Mouse (Mus musculus): ENCODE results near the gene Tsc22d3.
A peak's percentile ranks its signal among the peaks of the same experiment; 100 is the strongest.
"Not testable (repeated sequence)": the region's sequence is repeated elsewhere in the genome, so short reads cannot be mapped to it uniquely, and the experiment has no call there.

Tsc22d3 gene

DNA sequence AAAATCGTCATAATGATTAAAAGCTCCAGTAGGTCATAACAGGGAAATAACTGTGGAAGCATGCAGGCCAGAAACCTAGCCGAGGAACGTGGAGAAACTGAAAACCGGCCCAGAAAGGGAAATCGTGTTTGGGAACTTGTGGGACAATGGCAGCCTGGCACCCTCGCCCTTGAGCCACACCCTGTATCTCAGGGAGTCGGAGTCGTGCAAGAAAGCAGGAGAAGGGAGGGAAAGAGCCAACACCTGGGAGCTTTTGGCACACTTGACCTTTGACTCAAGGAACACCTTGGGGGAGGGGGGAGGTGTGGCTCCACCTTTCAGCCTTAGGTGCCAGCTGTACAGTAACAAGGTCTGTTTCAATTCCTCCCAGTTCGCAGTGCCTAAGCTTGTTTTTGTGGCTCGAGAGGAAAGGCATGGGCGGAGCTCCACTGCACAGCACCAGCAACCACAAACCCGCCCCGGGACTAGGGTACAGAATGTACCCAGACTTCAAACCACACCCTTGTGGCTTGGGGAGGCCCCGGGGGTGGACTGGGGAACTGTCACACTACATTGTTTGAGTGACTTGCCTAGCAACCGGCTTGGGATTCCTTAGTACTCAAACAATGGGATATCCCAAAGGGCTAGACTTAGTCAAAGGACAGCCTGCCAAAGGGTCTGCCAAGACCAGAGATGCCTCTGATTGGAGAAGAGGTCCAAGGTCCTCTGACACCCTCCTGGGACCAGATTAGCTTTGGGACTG is 94.8 kb downstream of the Tsc22d3 start:
- peak; percentile 76 to 82 for DNase-seq (ENCODE audit: inconsistent age in 2 of 2, low spot score in 1 of 2)

DNA sequence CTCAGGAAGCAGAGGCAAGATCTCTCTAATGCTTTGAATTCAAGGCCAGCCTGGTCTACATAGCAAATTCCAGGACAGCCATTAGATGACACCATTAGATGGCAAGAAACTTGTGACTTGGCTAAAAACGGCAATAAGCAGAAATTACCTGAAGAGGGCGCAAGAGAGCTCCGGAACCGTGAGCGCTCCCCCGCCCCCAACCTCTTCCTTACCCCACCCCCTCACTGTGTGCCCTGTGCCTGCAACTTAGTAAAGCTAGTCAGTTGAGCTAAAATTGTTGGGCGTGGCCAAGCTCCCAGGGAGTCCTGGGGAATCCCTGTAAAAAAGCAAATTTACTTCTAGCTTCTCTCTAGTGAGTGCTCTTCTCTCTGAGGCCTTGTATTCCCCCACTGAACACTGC is 96.6 kb downstream of the Tsc22d3 start:
- peak; percentile 64 to 87 for DNase-seq (ENCODE audit: inconsistent age in 2 of 2, low spot score in 1 of 2)

DNA sequence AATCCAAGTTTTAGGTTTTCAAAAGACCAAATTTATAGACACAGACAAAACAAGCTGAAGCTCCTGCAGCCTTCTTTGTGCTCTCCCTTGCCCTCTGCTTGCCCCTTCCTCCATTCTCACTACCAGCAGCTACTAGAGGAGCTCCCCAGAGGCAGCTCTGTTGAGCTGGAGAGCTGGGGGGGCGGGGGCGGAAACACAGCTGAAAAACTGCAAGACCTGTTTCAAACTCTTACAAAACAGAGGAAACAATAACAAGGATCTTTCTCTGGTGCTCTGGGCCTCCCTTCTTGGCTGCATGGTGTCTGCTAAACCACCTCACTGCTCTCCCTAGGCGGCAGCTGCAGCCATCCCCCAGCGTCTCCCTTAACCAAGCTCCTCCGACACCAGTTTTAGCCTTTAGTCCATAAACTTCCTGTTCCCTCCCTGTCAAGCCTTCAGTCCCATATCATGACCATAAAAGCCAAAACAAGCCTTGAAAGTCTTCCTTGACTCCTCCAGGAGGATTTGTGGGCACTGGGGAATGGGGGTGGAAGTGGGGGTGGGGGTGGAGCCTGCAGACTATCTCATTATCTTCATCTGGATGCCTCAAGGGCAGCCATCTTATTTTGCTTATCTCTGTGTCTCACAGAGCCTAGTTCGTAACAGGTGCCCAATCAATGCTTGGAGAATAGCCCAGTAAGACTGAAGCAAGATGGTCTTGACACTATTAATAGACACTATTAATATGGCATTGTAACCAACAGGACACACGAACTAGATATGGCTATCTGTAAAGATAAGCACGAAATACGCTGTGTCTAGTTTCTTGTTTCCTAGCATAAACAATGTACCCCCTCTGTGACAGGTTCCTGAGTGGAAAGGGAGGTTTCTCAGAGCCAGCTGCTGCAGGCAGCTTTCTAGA is 98.8 kb downstream of the Tsc22d3 start:
- DNase-seq (ENCODE audit: inconsistent age in 2 of 2, low spot score in 1 of 2): no peak

DNA sequence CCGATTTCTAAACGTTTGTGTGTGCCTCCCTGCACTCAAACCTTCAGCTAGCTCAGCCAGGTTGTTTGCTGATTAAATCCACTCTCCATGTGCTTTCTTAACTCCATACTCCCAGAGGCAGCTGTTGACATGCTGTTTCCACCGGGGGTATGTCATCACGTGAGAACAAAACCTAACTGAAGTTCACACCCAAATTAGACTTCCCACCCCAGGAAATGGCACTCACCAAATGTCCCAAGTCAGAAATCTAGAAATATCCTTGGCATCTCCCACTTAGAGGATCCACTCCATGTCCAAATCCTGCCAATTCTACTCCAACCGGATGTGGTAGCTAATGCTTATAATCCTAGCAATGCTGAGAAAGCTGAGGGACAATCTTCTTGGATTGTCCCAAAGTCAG is 100.2 kb downstream of the Tsc22d3 start:
- DNase-seq (ENCODE audit: inconsistent age in 2 of 2, low spot score in 1 of 2): no peak

DNA sequence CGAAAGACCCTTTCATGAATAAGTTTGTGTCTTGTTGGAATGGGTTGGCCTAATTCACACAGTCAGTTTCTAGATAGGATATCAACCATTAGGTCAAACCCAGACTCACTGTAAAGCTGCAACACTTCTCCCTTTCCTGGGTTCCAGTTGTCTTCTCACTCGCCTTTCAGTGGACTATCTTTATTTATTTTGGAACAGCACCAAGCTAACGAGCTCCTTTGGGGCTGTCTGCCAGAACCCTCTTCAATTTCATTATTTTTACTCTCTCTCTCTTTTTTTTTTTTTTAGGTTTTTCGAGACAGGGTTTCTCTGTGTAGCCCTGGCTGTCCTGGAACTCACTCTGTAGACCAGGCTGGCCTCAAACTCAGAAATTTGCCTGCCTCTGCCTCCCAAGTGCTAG is 102.0 kb downstream of the Tsc22d3 start:
- DNase-seq (ENCODE audit: inconsistent age in 2 of 2, low spot score in 1 of 2): not testable (repeated sequence)

DNA sequence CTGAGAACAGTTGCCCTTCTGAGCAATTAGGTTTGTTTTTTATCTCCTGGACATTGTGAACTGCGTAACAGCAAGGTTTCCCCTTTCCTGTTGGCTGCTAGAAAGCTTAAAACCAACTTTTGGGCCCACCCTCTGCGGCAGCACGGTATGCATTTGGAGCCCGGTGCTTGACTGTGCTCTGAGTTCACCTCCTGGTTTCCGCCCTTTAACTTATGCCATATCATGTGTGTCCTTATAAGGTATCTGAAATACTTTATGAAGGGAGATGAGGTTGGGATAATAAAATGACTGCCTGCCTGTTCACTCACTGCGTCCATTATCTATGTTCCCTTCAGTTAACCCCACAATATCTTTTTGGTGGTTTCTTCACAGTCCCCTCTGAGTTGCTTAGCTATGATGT is 106.3 kb downstream of the Tsc22d3 start:
- no peak for DNase-seq (ENCODE audit: inconsistent age in 2 of 2, low spot score in 1 of 2)

DNA sequence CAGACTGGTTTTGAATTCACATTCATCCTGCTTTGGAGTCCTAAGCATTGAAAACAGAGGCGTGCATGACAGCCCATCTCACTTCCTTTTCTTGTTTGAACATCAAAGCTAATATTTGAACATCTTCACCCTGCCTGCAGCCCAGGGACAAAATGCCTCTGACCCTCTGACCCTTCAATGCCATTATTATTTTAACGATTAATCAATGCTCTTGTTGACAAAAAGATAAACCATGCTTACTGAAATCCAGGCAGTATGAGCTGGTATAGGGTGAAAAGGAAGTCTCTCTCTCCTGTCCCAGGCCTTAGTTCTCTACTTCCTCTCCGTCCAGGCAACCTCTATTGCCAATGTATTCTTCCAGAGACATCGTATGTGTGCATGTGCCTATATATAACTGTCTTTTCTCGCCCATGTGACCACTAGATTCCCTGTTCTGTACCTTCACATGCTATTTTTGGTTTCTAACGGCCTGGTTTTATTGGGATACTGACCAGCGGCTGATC is 106.9 kb downstream of the Tsc22d3 start:
- DNase-seq (ENCODE audit: inconsistent age in 2 of 2, low spot score in 1 of 2): no peak

DNA sequence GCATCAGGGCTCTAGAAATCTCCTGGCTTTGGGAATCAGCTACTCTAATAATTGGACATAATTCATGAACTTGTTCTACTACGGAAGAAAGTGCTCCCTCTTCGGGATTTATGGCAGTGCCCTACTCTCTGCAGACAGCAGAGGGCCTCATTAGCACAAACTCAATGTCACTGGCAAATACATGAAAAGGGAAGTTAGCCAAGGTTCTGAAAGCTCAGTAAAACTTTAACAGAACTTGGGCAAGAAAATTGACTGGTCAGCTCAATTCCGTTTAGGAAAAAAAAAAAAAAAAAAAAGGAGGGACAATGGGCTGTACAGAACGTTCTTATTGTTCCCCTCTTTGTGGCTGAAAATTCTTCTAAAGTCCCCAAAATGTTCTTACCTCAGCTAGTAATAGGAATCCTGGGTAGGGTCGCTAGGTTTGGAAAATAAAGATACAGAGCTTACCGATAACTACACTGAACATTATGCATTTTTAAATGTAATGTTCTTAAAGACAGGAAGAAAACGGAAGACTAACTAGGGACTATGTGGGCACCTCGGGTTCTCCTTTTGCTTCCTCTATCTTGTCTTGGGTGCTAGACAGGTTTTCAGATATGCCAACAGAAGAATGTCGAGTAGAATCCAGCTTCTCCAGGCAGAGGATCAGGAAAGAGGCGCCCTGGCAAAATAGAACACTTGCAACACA is 108.4 kb downstream of the Tsc22d3 start:
- DNase-seq (ENCODE audit: inconsistent age in 2 of 2, low spot score in 1 of 2): peak; percentile 42 to 76

DNA sequence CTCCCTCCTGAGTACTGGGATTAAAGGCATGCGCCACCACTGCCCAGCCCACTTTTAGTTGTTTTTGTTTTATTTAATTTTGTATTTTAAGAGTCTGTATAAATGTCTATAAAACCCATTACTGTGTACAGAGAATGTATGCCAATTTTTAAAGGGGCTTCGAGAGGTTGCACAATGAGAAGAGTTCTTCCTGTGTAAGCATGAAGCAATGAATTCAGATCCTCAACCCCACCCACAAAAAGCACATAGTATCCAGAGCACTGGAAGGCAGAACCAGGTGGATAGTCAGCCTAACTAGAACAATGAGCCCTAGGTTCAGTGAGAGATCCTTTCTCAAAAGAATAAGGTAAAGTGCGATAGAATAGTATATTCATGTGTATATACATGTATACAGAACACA is 110.3 kb downstream of the Tsc22d3 start:
- no peak for DNase-seq (ENCODE audit: inconsistent age in 2 of 2, low spot score in 1 of 2)

Data from adrenal gland, adult (tissue).